Comparison of ENCODE assay signal across 25 mouse cellular contexts in the genomic region with DNA sequence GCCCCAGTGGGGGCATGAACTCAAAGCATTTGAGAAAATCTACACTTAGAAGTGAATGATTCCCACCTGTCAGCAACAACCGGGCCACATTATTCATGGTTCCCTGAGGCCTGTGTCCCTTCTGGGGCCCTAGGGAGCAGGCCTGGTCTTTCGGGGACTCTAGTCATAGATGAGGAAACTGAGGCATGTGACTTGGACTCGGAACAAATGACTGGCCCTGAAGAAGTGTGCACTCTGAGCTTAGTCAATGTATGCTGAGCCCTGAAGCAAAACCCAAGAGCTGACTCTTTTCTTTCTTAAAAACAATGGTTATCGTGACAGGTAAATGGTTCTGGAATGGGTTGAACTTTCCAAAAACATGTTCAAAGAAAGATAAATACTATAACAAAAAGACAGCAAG.
"Had no signal": no experiment of that assay in that cellular context is flagged by ENCODE, and none has a peak within 500 bp of the region (broad histone marks: within the 10 kb centered on the region; RNA-seq: fewer than 3 reads in every experiment).

No protein-coding gene starts in this region.

- ATAC-seq: liver, embryonic 12.5 days; midbrain, embryonic 13.5 days; midbrain, embryonic 16.5 days had no signal

- H3K9me3 ChIP-seq: limb, embryonic 13.5 days; liver, embryonic 12.5 days; liver, embryonic 15.5 days; lung, embryonic 15.5 days; midbrain, embryonic 10.5 days; midbrain, embryonic 13.5 days; neural tube, embryonic 12.5 days; neural tube, embryonic 15.5 days had no signal

- H3K4me3 ChIP-seq: limb, embryonic 13.5 days; liver, embryonic 12.5 days; liver, embryonic 15.5 days; lung, embryonic 15.5 days; megakaryocyte, embryonic 14.5 days; midbrain, embryonic 10.5 days; midbrain, embryonic 13.5 days; neural tube, embryonic 12.5 days; neural tube, embryonic 15.5 days had no signal

- DNase-seq: kidney, adult 11 months; kidney, adult 9 months; kidney, postnatal 10 days; left cerebral cortex, postnatal 4 days; liver; lung, adult 18-20 months; lung, postnatal 10 days; lung, postnatal 36 days; right cerebral cortex, adult 18-20 months; right cerebral cortex, postnatal 14 days; right cerebral cortex, postnatal 4 days; thymus, adult 2 months; thymus, postnatal 14 days; thymus, postnatal 4 days had no signal

- H3K4me1 ChIP-seq: liver, embryonic 12.5 days; liver, embryonic 15.5 days; lung, embryonic 15.5 days; megakaryocyte, embryonic 14.5 days had no signal

- H3K9ac ChIP-seq: limb, embryonic 13.5 days; liver, embryonic 12.5 days; liver, embryonic 15.5 days; lung, embryonic 15.5 days; midbrain, embryonic 13.5 days; neural tube, embryonic 12.5 days; neural tube, embryonic 15.5 days had no signal

- H3K27me3 ChIP-seq: liver, embryonic 12.5 days; liver, embryonic 15.5 days; lung, embryonic 15.5 days; megakaryocyte, embryonic 14.5 days; midbrain, embryonic 13.5 days; neural tube, embryonic 12.5 days had no signal

- H3K36me3 ChIP-seq: limb, embryonic 13.5 days; liver, embryonic 12.5 days; liver, embryonic 15.5 days; lung, embryonic 15.5 days; midbrain, embryonic 10.5 days; midbrain, embryonic 13.5 days; neural tube, embryonic 12.5 days; neural tube, embryonic 15.5 days had no signal

- H3K27ac ChIP-seq: limb, embryonic 13.5 days; liver, embryonic 12.5 days; liver, embryonic 15.5 days; lung, embryonic 15.5 days; midbrain, embryonic 10.5 days; midbrain, embryonic 13.5 days; neural tube, embryonic 12.5 days; neural tube, embryonic 15.5 days; stomach, postnatal 0 days had no signal

- H3K4me2 ChIP-seq: liver, embryonic 12.5 days; liver, embryonic 15.5 days; lung, embryonic 15.5 days; midbrain, embryonic 13.5 days; neural tube, embryonic 12.5 days; neural tube, embryonic 15.5 days had no signal
